Mouse (Mus musculus): ENCODE measurements around the gene Cxcl15. TPM values are rescaled to one million over a fixed set of nuclear protein-coding genes. Genes with fewer than 3 reads are reported as not detected.
A peak's percentile ranks its signal among the peaks of the same experiment; 100 is the strongest.
"Not testable (repeated sequence)": the region's sequence is repeated elsewhere in the genome, so short reads cannot be mapped to it uniquely, and the experiment has no call there.

Gene Cxcl15
- total and polyA plus RNA-seq, 3 experiments: not detected

DNA sequence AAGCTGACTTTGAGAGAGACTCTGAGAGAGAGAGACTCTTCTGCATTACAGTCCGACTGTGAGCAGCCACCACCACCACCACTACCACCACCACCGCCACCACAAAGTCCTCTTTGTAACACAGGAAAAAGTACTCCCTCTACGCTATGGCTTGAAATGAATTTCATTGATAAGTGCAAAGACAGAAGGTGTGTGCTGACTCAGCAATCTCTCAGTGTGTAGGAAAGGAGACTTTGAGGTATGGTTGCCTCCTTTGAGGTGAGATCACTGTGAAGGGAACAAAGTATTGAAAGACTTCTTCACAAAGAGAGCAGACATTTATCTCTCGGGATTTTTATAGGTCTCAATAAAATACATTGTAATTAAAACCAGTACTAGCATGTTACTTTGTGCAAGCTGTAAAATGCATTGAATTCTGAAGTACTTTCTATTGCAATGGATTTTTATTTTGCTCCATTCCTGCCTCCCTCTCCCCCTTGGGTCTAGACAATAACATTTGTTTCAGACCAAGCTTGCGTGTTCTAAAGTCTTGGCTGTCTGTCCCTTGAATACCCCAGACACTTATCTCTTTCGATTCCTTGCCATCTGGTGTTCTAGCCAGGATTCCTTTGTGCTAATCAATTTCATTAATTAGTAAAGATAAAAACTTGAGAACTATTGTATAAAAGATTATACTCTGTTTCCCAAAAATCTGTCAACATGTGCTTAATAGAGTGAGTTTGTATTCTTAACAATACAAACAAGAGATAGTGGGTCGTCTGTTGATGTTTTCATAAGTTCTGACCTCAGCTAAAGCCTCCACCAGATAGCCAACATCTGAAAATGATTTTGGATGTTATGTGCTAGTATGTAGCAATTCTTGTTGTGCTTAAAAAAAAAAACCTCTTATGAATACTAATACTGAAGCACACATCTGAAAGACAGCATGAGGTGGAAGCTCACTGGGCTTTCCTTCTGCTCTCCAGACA lies 46.9 kb downstream of the Cxcl15 start:
- no peak overlapping the region for H3K27ac ChIP-seq (ENCODE audit: insufficient read depth, low read depth)
- TF ChIP-seq MAFK (IDR thresholded peaks at IDR 0.05; ENCODE audit: insufficient replicate concordance, low read length) (peak; percentile 87), KAT2A (IDR thresholded peaks at IDR 0.05; ENCODE audit: insufficient replicate concordance, low read length) (no peak)
- no peaks in the 10 kb centered on the region for H3K27me3 ChIP-seq (replicated peaks)
- no peaks in the 10 kb centered on the region for H3K36me3 ChIP-seq (replicated peaks in 1 of 2; ENCODE audit: control insufficient read depth in 1 of 2, insufficient read depth in 1 of 2, low read length in 1 of 2)
- in situ Hi-C loops (cut with MboI; ENCODE audit: low pct_ligation_motif_present, low pct_unique_long_range_greater_than_20kb, low sequenced_read_pairs): no loop called here
- dilution Hi-C loops (cut with MboI; ENCODE audit: extremely low pct_ligation_motif_present, extremely low pct_unique_long_range_greater_than_20kb, low sequenced_read_pairs): no loop called here
- H3K4me3 ChIP-seq (replicated peaks in 1 of 3; ENCODE audit: low read depth in 2 of 3, low read length in 2 of 3, poor library complexity in 1 of 3): no peak overlapping the region
- H3K79me2 ChIP-seq (replicated peaks; ENCODE audit: control insufficient read depth, extremely low read depth, insufficient read depth, poor library complexity, severe bottlenecking): no peaks in the 10 kb centered on the region
- no peak overlapping the region for H3K9ac ChIP-seq (ENCODE audit: insufficient read depth, low read depth)
- H3K4me2 ChIP-seq (ENCODE audit: insufficient read depth, low read depth, poor library complexity, severe bottlenecking): no peak overlapping the region
- H3K4me1 ChIP-seq (ENCODE audit: control insufficient read depth in 1 of 2, insufficient read depth in 2 of 2): 0 out of 4 replicates have a peak, but pooled peaks cover 0 to 3% of the 10 kb centered on the region in 2 experiments
- DNase-seq (ENCODE audit: extremely low read depth): no peak
- H3K9me3 ChIP-seq (replicated peaks; ENCODE audit: low read length): no peaks in the 10 kb centered on the region

DNA sequence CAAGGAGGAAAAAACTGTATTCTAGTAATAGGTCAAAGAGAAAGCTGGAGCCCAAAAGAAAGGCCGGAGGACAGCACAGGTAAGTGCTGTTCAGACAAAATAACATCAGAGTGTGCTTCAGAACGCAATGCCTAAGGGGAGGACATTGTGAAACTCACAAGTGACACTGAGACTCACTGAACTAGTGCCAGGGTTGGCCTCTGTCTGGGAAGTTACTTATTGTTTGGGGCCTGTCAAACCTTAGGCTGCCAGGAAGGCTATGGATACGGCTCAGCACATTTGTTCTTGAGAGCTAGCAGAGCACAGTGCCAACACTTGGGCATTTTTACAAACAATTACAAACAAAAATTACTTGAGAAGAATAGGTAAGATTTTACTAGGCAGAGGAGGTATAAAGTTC lies 49.6 kb downstream of the Cxcl15 start:
- Histone ChIP-seq H3K4me3 (replicated peaks in 1 of 3; ENCODE audit: low read depth in 2 of 3, low read length in 2 of 3, poor library complexity in 1 of 3) (no peak overlapping the region), H3K36me3 (replicated peaks in 1 of 2; ENCODE audit: control insufficient read depth in 1 of 2, insufficient read depth in 1 of 2, low read length in 1 of 2) (no peaks in the 10 kb centered on the region), H3K79me2 (replicated peaks; ENCODE audit: control insufficient read depth, extremely low read depth, insufficient read depth, poor library complexity, severe bottlenecking) (no peaks in the 10 kb centered on the region), H3K27ac (ENCODE audit: insufficient read depth, low read depth) (no peak overlapping the region), H3K9me3 (replicated peaks; ENCODE audit: low read length) (peaks cover 3% of the 10 kb centered on the region), H3K27me3 (replicated peaks) (no peaks in the 10 kb centered on the region), H3K4me2 (ENCODE audit: insufficient read depth, low read depth, poor library complexity, severe bottlenecking) (no peak overlapping the region), H3K4me1 (ENCODE audit: control insufficient read depth in 1 of 2, insufficient read depth in 2 of 2) (0 out of 4 replicates have a peak, but pooled peaks cover 0 to 3% of the 10 kb centered on the region in 2 experiments), H3K9ac (ENCODE audit: insufficient read depth, low read depth) (no peak overlapping the region)
- DNase-seq (ENCODE audit: extremely low read depth): no peak
- in situ Hi-C loops (cut with MboI; ENCODE audit: low pct_ligation_motif_present, low pct_unique_long_range_greater_than_20kb, low sequenced_read_pairs) (no loop called here), dilution Hi-C loops (cut with MboI; ENCODE audit: extremely low pct_ligation_motif_present, extremely low pct_unique_long_range_greater_than_20kb, low sequenced_read_pairs) (no loop called here)
- TF ChIP-seq MAFK (IDR thresholded peaks at IDR 0.05; ENCODE audit: insufficient replicate concordance, low read length) (no peak), SMC3 (IDR thresholded peaks at IDR 0.05; ENCODE audit: low read depth, low read length) (no peak), EP300 (IDR thresholded peaks at IDR 0.05; ENCODE audit: low read length) (no peak), CHD1 (IDR thresholded peaks at IDR 0.05; ENCODE audit: low read depth, low read length) (no peak), E2F4 (IDR thresholded peaks at IDR 0.05; ENCODE audit: insufficient replicate concordance, low read depth, low read length) (no peak), POLR2A (IDR thresholded peaks at IDR 0.05; ENCODE audit: low read depth, low read length) (no peak), NRF1 (IDR thresholded peaks at IDR 0.05; ENCODE audit: low read depth, low read length) (no peak), MEF2A (IDR thresholded peaks at IDR 0.05; ENCODE audit: borderline replicate concordance, low read depth, low read length) (no peak), ZC3H11A (IDR thresholded peaks at IDR 0.05; ENCODE audit: low read depth, low read length) (no peak), HCFC1 (IDR thresholded peaks at IDR 0.05; ENCODE audit: low read depth, low read length) (no peak), CHD2 (IDR thresholded peaks at IDR 0.05; ENCODE audit: low read length) (no peak), JUND (conservative IDR thresholded peaks at IDR 0.05; ENCODE audit: low read depth, low read length) (no peak), IRF4 (IDR thresholded peaks at IDR 0.05; ENCODE audit: low read depth, low read length) (no peak), CTCF (conservative IDR thresholded peaks at IDR 0.05 in 1 of 2, IDR thresholded peaks at IDR 0.05 in 1 of 2; ENCODE audit: low read depth in 2 of 2, low read length in 2 of 2) (no peak), POLR2AphosphoS2 (IDR thresholded peaks at IDR 0.05; ENCODE audit: low read depth, low read length) (no peak), UBTF (IDR thresholded peaks at IDR 0.05; ENCODE audit: low read depth, low read length) (no peak), ZNF384 (IDR thresholded peaks at IDR 0.05; ENCODE audit: low read depth, low read length) (no peak), BHLHE40 (IDR thresholded peaks at IDR 0.05; ENCODE audit: low read depth, low read length) (no peak), JUN (IDR thresholded peaks at IDR 0.05; ENCODE audit: insufficient read depth, low read depth, low read length) (no peak), USF2 (conservative IDR thresholded peaks at IDR 0.05; ENCODE audit: low read depth, low read length) (no peak)

DNA sequence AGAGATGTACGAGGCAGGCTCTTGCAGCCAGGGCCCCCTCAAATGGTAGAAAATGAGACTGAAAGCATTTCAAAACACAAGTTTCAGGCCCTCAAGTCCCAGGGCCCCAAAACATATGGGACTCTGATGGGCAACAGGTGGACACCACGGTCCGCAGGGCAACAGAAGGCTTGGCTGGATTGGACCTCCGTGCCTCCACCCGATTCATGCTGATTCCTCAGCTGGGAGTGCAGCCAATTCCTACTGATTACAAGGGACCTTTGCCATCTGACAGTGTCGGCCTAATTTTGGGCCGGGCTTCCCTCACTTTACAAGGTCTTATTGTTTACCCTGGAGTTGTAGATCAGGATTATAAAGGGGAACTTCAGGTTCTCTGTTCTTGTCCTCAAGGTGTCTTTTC lies 55.8 kb downstream of the Cxcl15 start:
- H3K27me3 ChIP-seq (replicated peaks); H3K9ac ChIP-seq (ENCODE audit: insufficient read depth, low read depth); H3K4me2 ChIP-seq (ENCODE audit: insufficient read depth, low read depth, poor library complexity, severe bottlenecking); H3K4me1 ChIP-seq (ENCODE audit: control insufficient read depth in 1 of 2, insufficient read depth in 2 of 2); H3K9me3 ChIP-seq (replicated peaks; ENCODE audit: low read length); in situ Hi-C loops (cut with MboI; ENCODE audit: low pct_ligation_motif_present, low pct_unique_long_range_greater_than_20kb, low sequenced_read_pairs); H3K79me2 ChIP-seq (replicated peaks; ENCODE audit: control insufficient read depth, extremely low read depth, insufficient read depth, poor library complexity, severe bottlenecking); H3K36me3 ChIP-seq (replicated peaks in 1 of 2; ENCODE audit: control insufficient read depth in 1 of 2, insufficient read depth in 1 of 2, low read length in 1 of 2); DNase-seq (ENCODE audit: extremely low read depth); H3K4me3 ChIP-seq (replicated peaks in 1 of 3; ENCODE audit: low read depth in 2 of 3, low read length in 2 of 3, poor library complexity in 1 of 3); dilution Hi-C loops (cut with MboI; ENCODE audit: extremely low pct_ligation_motif_present, extremely low pct_unique_long_range_greater_than_20kb, low sequenced_read_pairs); H3K27ac ChIP-seq (ENCODE audit: insufficient read depth, low read depth): not testable (repeated sequence)
